In genomic region chr5:112213331-112214240, GRCm38 (mm10) we compare ENCODE assay signal across 9 mouse cellular contexts. TPM values are rescaled to one million over a fixed set of nuclear protein-coding genes. Genes with fewer than 3 reads are reported as not detected.
DNase-seq lines count a peak whose midpoint lies in the region; ATAC-seq and TF ChIP-seq lines count a peak whose summit lies in the region.
"Had no signal": no experiment of that assay in that cellular context is flagged by ENCODE, and none has a peak within 500 bp of the region (broad histone marks: within the 10 kb centered on the region; RNA-seq: fewer than 3 reads in every experiment).

No protein-coding gene starts in this region.

- H3K27ac ChIP-seq in forebrain, embryonic 12.5 days = peak overlapping the region; percentile 85
- no peak overlapping the region for H3K27ac ChIP-seq in limb, embryonic 13.5 days
- H3K27ac ChIP-seq in thymus, adult 2 months (ENCODE audit: control insufficient read depth, insufficient read depth, low read length) = no peak overlapping the region

- H3K36me3 ChIP-seq in forebrain, embryonic 12.5 days (replicated peaks) = peaks cover 13% of the 10 kb centered on the region
- H3K36me3 ChIP-seq in limb, embryonic 13.5 days = no peaks in the 10 kb centered on the region
- H3K36me3 ChIP-seq in thymus, adult 2 months (ENCODE audit: control insufficient read depth, insufficient read depth, low read length) = no peaks in the 10 kb centered on the region

- no peak for TF ChIP-seq POLR2A in thymus, adult 2 months (IDR thresholded peaks at IDR 0.05; ENCODE audit: control insufficient read depth, extremely low read depth, insufficient read depth, low read length, poor library complexity)

- peak overlapping the region; percentile 24 for H3K4me2 ChIP-seq in forebrain, embryonic 12.5 days
- H3K4me2 ChIP-seq in limb, embryonic 13.5 days (replicated peaks) = peak overlapping the region; percentile 11; the same call in 1 of the 2 replicates

- no peak overlapping the region for H3K4me3 ChIP-seq in forebrain, embryonic 12.5 days (replicated peaks)
- H3K4me3 ChIP-seq in limb, embryonic 13.5 days = no peak overlapping the region
- H3K4me3 ChIP-seq in thymus, adult 2 months (ENCODE audit: control insufficient read depth, insufficient read depth, low read length) = no peak overlapping the region

- no peak for TF ChIP-seq CTCF in thymus, adult 2 months (IDR thresholded peaks at IDR 0.05; ENCODE audit: borderline replicate concordance, control insufficient read depth, extremely low read depth, insufficient read depth, low read length, poor library complexity)

- peaks cover 64% of the 10 kb centered on the region for H3K4me1 ChIP-seq in forebrain, embryonic 12.5 days
- H3K4me1 ChIP-seq in limb, embryonic 13.5 days = peaks cover 35% of the 10 kb centered on the region
- no peaks in the 10 kb centered on the region for H3K4me1 ChIP-seq in thymus, adult 2 months (replicated peaks; ENCODE audit: control insufficient read depth, insufficient read depth, low read length)

- peak overlapping the region; percentile 29; the same call in 1 of the 2 replicates for H3K9ac ChIP-seq in forebrain, embryonic 12.5 days
- H3K9ac ChIP-seq in limb, embryonic 13.5 days = 0 out of 2 replicates have a peak overlapping the region, but pooled peaks have one; percentile 36
- H3K9ac ChIP-seq: liver, postnatal 0 days had no signal

- ATAC-seq in forebrain, embryonic 12.5 days (ENCODE audit: low FRiP score) = peak; percentile 65
- ATAC-seq in limb, embryonic 13.5 days (ENCODE audit: low FRiP score, low read depth) = no peak; the same call in 1 of the 2 replicates
- ATAC-seq in activated CD4-positive, CD25-positive, alpha-beta regulatory T cell, adult 4 months = no peak

- H3K27me3 ChIP-seq in forebrain, embryonic 12.5 days = no peaks in the 10 kb centered on the region
- H3K27me3 ChIP-seq in limb, embryonic 13.5 days = peaks cover 13% of the 10 kb centered on the region
- H3K27me3 ChIP-seq in thymus, adult 2 months (ENCODE audit: control insufficient read depth, insufficient read depth, low read length) = no peaks in the 10 kb centered on the region

- WGBS in forebrain, embryonic 12.5 days = 16% methylated on average over 19 of the region's 19 CpGs
- WGBS in limb, embryonic 13.5 days = 38% methylated on average over 19 of the region's 19 CpGs
- WGBS in thymus, adult 2 months = 73% methylated on average over 19 of the region's 19 CpGs

- no peaks in the 10 kb centered on the region for H3K9me3 ChIP-seq in forebrain, embryonic 12.5 days
- no peaks in the 10 kb centered on the region for H3K9me3 ChIP-seq in limb, embryonic 13.5 days

- peak; percentile 65 to 72 for DNase-seq in right cerebral cortex, postnatal 10 days (ENCODE audit: low spot score in 2 of 2)
- DNase-seq in right cerebral cortex, postnatal 36 days (ENCODE audit: low spot score in 2 of 2) = no peak
- DNase-seq in right cerebral cortex, postnatal 4 days = peak; percentile 56
- DNase-seq in thymus, postnatal 25 days = no peak
- DNase-seq in thymus, adult 2 months = no peak

RNA-seq across cellular contexts. Expression of gene Cryba4, which starts 38.7 kb away (rescaled TPM):
- 1.2 and 1.4 TPM in 2 replicates for polyA plus RNA-seq in forebrain, embryonic 12.5 days (2016; fragmentation: Nextera tagmentation; extraction: Ambion mirVana)
- polyA plus RNA-seq in limb, embryonic 13.5 days (2015; fragmentation: Nextera tagmentation; extraction: Ambion mirVana) = 0.98 and 1.1 TPM in 2 replicates
- polyA plus RNA-seq in thymus, adult 2 months (2012; rRNA removed) = 0.41 and 3.1 TPM in 2 replicates
- polyA plus RNA-seq in activated CD4-positive, CD25-positive, alpha-beta regulatory T cell, adult 4 months (2017; shearing (Covaris generic)) = not detected

RNA-seq across cellular contexts. Expression of gene Crybb1, which starts 42.0 kb away (rescaled TPM):
- 1.2 and 1.3 TPM in 2 replicates for polyA plus RNA-seq in forebrain, embryonic 12.5 days (2016; fragmentation: Nextera tagmentation; extraction: Ambion mirVana)
- polyA plus RNA-seq in limb, embryonic 13.5 days (2015; fragmentation: Nextera tagmentation; extraction: Ambion mirVana) = 0.96 and 1.5 TPM in 2 replicates
- polyA plus RNA-seq in thymus, adult 2 months (2012; rRNA removed) = 0.15 and 0.40 TPM in 2 replicates
- polyA plus RNA-seq in activated CD4-positive, CD25-positive, alpha-beta regulatory T cell, adult 4 months (2017; shearing (Covaris generic)) = not detected

Comparison
In these comparisons a context has a peak if more than half of its experiments do, and no peak if none do; other contexts are left out.
1. DNase-seq: peak in right cerebral cortex, postnatal 10 days (2 of 2) and right cerebral cortex, postnatal 4 days (single experiment); none in right cerebral cortex, postnatal 36 days (0 of 2), thymus, postnatal 25 days (single experiment) and thymus, adult 2 months (single experiment).